Mouse (Mus musculus) adrenal gland, adult 8-10 months (tissue): ENCODE results near the gene Rab5c. TPM values are rescaled to one million over a fixed set of nuclear protein-coding genes. Genes with fewer than 3 reads are reported as not detected.

Experiments
- DNase-seq: peaks from one replicate; pipeline ENCODE4 v3.0.0; 2022
- total RNA-seq, 4 experiments: library from RNA; stranded (reverse); gene quantifications; 2 replicates each; pipeline ENCODE4 v1.2.4; 2022

The Rab5c gene
- total RNA-seq: 100 to 1,000 TPM; 183 to 210 (median 190) TPM

DNA sequence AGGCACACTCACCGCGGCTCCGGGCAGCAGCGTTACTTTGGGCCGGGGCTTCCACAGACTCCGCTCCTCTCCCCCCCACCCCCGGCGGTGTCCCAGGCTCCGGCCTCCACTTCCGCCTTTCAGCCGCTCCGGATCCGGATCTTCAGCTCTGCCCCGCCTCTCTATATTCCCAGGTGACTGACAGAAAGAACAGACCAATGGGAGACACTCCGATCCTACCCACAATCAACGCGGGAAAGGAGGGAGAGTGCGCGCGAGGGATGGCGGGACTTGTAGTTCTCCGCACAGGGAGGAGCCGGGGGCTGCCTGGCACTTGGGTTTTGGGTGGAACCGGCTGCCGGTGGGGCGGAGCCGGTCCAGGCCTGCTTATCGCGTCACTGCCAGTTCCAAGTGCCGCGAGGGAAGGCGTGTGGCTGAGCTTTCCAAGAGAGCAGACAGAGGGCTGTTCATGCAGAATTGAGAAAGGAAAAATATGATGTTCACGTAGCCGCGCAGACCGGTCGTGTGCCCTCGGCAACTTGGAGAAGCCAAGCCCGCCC lies at the start of gene Rab5c:
TSS of gene Rab5c (minus strand) at position 150 of the 539 bp plus-strand sequence.
- DNase-seq: peak; percentile 99

DNA sequence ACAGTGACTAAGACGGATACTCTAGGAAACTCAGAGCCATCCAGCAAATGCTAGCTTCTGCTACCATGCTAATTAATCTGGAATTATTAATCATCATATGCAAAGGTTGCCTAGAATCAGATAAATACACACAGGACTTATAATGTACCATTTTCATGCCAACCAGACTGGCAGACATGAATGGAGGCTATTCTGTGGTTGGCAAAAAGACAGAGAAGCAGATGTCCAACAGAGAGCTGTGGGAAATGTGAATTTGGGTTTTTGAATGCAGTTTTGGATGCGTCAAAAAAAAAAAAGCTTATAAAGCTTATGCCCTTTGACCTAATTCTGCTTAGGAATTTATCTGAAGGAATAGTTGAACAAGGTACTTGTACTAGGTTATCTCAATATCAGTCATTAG lies 47.8 kb upstream of the Rab5c start:
- no peak for DNase-seq

DNA sequence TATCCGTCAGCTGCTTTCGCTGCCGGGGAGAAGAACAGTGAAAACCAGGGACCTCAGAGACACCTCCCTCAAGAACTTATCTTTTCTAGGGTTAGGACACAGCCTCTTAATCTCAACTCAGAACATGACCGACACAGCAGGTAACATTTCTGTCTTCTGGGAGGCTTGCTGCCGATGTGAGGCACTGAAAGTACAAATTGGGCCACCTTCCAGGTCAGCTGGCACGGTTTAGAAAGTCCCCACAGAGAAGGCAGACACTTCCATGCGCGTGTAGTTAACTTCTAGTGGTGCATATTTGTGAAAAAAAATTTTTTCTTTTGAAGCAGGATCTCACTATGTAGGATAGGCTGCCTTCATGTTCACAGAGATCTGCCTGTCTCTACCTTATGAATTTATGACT lies 46.3 kb upstream of the Rab5c start:
- DNase-seq: no peak

DNA sequence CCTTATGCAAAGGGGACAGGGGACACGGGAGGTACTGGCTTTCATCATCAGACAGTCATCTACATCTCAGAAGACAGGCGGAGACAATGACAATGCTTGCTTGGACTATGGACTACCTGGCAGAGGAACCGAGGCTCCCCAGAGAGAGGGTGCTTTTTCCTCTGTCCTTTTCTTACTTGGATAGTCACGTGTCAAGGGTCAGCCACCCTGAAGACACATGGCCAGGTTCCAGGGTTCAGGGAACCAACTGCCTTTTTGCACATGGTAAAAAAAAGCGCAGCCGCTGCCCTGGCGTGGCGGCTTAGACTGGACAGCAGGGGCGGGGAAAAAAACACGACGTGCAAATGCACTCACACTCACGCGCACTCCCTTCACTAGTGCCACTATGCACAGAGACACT lies 44.6 kb upstream of the Rab5c start:
- no peak for DNase-seq

DNA sequence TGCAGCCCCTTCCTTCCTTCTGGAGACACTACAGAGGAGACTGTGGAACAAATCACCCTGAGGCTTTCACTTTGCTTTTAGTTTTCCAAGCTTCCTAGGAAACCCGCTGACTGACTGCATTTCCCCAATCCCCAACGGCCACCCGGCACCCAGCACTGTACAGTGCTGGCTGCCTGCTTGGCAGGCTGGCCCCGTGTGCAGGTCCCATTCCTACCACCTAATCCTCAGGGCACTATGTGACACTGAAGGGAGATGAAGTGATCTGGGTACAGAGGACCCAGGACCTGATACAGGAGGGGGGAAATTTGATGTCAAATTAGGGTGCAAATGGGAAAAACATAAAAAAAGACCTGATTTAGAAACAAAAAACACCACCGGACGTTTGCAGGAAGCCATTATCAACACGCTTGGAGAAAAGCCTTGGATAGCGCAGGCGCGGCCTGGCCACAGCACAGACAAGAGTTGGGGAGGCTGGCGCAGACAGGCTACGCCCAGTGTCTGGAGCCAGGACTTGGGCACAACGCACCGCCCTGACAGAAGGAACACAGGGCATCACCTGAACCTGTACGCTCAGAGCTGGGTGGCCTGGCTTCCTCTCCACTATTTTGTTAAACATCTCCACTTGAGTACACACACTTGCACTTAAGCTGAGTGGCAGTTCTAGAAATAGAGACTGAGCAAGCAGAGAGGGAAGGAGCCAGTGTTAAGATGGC lies 43.9 kb upstream of the Rab5c start:
- no peak for DNase-seq

DNA sequence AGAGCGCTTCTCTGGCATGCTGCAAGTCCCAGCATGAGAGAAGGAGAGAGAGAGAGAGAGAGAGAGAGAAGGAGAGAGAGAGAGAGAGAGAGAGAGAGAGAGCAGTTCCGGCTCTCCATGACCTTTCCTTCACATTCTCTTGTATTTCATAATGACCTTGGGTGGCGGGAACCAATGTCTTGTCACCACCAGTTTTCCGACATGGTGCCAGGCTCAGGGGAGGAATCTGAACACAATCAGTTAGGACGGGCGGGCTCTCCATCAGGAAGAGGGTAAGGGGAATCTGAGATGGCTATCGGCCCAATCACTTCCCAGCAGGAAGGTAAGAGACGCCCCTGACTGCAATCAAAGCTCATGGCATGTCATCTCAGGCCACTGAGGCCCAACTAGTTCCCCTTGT lies 42.2 kb upstream of the Rab5c start:
- no peak for DNase-seq

DNA sequence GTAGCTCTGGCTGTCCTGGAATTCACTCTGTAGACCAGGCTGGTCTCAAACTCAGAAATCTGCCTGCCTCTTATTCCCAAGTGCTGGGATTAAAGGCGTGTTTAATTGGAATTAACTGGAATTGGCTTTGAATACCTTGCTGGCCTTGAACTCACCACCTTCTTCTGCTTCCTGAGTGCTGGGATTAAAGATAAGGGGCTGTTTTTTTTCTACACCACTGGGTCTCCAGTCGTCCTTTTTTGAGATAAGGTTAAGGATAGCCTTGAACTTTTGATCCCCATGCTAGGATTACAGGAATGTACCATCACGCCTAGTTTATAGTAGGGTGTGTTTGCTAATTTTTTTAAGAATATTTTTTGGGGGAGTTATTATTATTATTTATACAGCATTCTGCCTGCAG lies 40.1 kb upstream of the Rab5c start:
- no peak for DNase-seq

DNA sequence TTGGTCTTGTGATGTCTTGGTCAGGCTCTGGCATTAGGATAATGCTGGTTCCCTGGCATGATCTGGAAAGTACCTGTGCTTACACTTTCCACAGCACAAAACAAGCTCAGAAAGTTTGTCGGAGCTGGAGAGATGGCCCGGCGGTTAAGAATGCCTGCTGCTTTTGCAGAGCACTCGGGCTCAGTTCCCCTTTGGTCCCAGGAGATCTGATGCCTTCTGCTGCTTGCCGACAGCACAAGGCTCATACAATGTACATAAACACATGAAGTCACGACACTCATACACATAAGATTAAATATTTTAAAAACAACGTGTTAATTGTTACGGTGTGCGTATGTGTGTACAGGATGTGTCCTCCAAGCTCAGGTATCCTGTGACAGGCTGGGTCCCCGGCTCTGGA lies 37.9 kb upstream of the Rab5c start:
- DNase-seq: no peak

DNA sequence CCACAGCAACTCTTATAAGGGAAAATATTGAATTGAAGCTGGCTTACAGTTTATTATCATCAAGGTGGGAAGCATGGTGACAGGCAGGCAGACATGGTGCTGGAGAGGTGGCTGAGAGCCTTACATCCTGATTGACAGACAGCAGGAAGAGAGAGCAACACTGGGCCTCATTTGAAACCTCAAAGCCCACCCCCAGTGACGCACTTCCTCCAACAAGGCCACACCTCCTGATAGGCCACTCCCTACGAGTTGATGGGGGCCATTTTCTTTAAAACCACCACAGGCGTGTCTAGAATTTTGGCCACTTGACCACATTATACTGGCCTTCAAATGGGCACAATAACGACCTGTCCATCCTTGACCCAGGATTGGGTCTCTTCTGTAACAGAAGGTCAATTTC lies 36.2 kb upstream of the Rab5c start:
- no peak for DNase-seq

DNA sequence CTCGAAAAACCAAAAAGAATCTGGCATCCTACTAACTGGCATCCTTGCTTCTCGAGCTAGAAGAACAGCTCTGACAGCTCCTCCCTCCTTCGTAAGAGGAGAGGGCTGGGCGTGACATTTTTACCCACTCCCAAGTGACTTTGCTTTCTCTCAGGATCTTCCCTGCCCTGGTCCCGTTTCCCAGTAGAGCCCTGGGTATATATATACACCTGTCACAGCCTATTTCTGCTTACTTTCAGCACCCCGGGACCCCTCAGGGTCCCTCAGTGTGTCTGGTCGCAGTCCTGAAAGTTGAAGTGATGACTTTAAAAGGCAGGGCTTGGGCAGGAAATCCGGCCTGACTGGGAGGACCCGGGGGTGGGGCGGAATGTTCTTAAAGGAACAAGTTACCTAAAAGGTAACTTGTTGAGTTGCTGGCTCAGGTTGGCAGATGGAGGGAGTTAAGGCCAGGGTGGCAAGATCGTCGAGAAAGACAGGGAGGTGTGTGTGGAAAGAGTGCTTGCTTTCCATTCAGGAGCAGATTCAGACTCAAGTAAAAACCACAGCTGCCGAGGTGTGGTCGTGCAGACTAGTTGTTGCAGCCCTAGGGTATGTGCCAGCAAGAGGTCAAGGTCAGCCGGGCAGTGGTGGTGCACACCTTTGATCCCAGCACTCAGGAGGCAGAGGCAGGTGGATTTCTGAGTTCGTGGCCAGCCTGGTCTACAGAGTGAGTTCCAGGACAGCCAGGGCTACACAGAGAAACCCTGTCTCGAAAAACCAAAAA lies 32.8 kb upstream of the Rab5c start, which contains the start of gene Ghdc:
TSS of gene Ghdc (minus strand) at position 312 of the 763 bp plus-strand sequence.
- DNase-seq: peak; percentile 82

DNA sequence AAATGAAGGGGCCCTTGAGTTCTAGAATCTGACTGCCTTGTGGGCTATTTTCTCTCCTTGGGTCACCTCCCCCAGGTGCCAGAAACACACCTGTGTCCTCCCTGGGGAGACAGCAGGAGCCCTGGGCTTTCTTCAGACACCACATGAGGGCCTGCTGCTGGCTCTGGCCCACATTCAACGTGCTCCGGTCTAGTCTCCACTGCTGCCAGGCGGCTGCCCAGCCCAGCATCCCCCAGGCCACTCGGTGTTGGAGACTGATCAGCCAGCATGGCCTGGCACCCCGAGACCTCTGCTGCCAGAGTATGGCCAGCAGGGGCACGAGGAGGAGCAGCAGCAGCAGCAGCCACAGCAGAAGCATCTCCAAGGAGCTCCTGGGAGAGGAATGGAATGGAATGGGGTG lies 32.0 kb upstream of the Rab5c start:
- DNase-seq: no peak

DNA sequence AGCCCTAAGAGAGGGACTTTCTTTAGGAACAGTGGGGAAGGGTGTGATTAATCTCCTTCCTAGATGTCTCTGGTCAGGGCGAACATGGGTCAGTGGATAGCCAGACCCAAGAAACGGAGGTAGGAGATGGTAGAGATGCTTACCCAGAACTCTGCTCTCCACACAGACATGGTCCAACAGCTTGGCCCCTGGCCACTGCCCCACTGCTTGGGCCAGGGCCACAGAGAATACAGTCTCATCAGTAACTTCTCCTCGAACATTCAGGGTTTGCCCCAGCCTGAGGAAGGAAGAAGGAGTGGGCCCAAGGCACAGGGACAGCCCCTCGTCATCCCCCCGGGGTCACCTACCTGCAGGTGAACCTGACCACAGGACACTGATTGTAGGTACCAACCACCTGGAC lies 29.9 kb upstream of the Rab5c start:
- no peak for DNase-seq

DNA sequence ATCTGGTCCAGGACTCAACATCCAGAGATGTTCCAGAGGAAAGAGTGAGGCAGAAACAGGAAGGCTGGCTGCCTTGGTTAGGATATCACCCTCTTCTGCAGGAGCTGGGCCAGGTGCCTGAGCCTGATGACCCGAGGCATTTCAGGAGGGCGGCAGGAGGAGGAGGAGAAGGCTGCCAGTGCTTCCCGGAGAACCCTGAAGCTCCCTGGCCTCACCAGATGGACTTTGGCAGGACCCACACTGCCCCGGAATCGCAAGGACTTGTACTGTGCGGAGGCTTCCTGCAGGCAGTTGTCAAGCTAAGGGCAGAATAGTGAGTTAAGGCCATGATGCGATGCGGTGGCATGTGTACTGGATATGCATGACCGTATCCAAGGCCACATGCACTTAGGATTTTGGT lies 28.7 kb upstream of the Rab5c start:
- no peak for DNase-seq

DNA sequence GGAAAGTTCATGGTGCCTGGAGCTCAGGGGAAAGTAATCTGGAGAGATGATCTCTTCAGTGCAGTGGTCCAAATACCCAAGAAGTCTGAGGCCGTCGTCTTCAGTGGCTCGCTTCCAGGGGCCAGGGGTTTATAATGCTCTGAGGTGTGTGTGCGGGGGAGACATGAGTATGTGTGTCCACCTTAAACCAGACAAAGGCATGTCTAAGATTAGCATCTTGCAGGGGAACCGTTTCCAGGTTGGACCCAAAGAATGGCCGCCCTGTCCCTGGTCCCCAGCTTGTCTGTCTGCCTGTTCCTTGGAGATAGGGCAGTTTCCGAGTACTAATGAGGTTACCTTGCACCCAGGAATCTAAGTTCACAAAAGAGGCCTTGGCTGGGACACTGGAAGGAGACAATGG lies 24.8 kb upstream of the Rab5c start, which contains the start of gene Hcrt:
TSS of gene Hcrt (minus strand) at position 101 of the 400 bp plus-strand sequence.
- no peak for DNase-seq

DNA sequence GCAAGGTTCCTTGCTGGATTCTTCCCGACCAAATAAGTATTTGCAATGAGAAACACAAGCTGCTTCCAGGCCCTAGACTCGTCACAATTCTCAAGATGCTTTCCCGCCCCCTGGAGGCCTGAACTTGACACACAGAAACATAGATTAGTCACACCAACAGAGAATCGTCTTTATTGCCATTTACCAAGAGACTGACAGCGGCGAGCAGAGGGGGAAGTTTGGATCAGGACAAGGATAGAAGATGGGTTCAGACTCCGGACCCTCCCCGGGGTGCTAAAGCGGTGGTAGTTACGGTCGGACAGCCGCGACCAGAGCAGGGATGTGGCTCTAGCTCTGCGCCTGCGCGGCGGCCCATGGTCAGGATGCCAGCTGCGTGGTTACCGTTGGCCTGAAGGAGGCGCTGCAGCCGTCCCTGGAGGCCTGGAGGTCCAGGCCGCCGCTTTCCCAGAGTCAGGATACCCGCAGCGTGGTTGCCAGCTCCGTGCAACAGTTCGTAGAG lies 23.6 kb upstream of the Rab5c start:
- peak; percentile 82 for DNase-seq

DNA sequence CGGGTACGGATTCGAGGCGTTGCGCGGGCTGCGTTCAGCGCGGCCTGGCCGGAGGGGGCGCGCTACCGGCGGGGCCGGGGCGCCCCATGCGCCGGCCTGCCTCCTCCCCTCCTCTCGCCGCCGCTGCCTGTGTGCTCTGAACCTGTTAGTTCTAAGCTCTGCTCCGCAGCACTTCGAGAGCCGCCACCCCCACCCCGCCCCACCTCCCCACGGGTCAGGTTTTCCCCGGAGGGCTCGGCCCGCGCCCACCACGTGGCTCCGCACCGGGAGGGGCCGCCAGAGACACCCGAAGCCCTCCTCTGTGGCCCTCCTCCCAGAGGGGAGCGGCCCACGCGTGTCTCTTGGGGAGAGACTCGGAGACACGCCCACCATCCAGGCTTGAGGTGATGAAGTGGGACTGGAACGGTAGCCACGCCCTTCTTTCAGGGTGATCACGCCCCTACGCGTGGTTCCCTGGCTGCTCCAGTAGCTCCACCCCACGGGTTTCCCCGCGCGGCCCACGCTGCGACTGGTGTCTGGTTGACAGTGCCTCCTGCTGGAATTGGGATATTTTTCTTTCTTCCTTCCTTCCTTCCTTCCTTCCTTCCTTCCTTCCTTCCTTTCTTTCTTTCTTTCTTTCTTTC lies 21.7 kb upstream of the Rab5c start, which contains the start of gene Kcnh4:
TSS of gene Kcnh4 (minus strand) at position 332 of the 623 bp plus-strand sequence.
- DNase-seq: peak; percentile 61

DNA sequence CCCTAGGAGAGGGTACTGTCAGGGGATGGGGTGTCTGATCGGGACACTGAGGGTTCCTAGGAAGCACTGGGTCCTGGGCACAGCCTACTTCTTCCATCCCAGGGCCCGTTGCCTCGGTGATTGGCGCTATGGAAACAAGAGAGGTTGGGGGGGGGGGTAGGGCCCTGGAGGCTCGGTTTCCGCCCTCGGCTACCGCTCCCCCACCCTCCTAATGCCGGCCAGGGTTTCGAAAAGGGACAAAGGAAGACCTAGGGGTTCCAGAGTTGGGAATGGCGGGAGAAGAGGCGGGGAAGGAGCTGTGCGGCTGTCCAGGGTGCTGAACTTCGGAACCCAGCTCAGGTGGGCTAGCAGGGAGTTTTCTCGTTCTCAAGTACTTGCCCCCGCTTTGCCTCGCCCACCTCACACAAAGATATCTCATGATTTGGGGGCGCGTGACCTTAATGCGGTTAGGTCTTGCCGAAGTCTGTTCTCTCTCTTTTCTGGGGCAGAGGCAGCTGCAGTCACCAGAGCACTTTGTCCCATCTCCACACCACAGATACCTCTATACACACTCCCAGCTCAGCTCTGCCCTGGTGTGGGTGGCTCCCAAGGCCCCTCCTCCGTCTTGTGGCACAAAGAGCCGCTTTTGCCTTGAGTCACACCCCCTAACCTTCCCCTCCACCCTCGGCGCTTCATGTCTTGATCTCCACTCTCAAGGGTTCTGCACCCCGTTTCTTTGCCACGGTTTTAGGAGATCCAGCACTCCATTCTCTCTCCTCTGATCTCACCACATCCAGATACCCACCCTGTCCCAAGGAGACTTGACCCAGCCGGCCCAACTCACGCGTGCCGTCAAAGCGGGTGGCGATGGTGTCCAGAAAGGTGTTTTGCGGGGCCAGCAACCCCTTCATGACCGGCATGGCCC lies 20.9 kb upstream of the Rab5c start:
- DNase-seq: no peak

DNA sequence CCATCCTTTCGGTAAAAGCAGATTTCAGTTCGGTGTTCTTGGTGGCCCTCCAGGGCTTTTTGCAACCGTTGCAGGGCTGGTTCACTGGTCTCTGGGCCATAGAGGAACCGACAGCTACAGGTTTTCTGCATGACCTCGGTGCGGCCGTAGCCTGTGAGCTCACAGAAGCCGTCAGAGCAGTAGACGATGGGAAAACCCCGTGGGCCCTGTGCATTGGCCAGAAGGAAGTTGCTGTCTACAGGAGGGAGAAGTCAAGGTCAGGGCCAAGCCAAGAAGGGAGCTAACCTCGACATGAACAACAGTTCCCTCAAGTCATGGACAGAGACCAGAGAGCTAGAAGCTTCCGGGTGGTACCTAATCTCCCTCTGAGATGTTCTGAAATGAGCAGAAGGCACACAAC lies 19.6 kb upstream of the Rab5c start:
- DNase-seq: no peak

DNA sequence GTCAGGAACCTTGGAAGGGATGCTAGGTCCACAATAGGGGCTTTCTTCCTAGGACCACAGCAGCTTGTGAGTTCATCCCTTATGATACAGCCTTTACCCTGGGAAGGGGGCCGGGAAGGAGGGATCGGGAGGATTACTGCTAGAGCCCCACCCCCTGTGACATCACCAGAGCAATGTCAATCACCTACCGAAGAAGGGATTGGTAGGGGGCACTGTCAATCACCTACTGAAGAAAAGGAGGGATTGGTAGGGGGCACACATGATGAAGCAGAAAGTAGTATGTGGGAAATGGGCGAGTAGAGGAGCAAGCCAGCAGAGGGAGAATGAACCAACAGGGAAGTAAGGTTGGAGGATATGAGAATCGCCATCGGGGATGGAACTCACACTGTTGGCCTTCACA lies 18.5 kb upstream of the Rab5c start:
- no peak for DNase-seq

DNA sequence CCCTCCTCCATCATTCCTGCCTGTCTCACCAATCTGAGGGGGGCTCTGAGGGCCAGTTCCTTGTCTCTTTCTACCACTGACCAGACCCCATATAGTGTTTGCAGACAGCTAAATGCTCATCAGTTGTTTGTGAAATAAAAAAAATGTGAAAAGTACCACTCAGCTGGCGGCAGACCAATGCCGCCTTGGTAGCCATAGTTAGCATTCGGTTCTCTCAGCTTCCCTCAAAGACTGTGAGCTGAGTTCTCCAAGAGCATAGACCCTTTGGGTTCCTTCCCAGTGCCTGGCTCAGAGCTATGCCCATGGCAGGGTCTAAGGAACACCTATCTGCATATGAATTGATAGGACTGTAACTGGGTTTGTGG lies 16.7 kb upstream of the Rab5c start:
- DNase-seq: no peak

DNA sequence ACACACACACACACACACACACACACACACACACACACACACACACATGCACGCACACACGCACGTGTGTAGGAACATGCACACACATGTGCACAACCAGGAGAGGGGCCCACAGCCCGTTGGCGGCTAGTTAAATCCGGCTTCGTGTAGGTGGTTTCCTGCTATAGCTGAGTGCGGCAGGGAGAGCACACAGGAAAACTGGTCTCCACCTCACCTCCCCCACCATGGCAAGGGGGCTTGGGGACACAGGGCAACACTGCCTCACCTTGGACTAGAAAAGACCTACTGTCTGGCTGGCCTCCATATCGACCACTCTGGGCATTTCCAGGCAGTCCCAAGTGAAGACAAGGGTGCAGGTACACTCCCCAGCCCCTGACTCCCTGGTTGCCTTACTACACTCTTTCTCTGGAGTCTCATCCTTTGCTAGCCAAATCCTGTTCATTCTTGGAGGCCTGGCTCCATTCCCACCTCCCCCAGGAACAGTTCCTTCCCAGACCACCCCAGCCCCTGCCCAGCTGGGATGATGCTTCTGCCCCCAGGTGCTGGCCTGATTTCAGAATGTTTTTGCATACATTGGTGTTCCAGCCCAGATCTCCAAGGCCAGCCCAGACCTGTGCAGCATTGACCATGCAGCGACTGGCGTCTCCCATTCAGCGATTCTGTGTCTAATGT lies 16.1 kb upstream of the Rab5c start:
- no peak for DNase-seq
